Mouse (Mus musculus) lung, adult 2 months (tissue): Measurements from ENCODE around the gene Plxna4.

Source experiments
- CTCF ChIP-seq: fragments of 200-500 bp; IDR thresholded peaks from 2 replicates; pipeline ENCODE4 v1.5.1; 2011; ENCODE audit warnings: mild to moderate bottlenecking, low read length, control low read depth; ENCODE audit not compliant: insufficient read depth
- POLR2A ChIP-seq: fragments of 200-500 bp; IDR thresholded peaks from 2 replicates; pipeline ENCODE4 v1.6.1; 2011; ENCODE audit warnings: low read depth, mild to moderate bottlenecking, control low read depth, low read length, borderline replicate concordance; ENCODE audit errors: extremely low read depth

DNA sequence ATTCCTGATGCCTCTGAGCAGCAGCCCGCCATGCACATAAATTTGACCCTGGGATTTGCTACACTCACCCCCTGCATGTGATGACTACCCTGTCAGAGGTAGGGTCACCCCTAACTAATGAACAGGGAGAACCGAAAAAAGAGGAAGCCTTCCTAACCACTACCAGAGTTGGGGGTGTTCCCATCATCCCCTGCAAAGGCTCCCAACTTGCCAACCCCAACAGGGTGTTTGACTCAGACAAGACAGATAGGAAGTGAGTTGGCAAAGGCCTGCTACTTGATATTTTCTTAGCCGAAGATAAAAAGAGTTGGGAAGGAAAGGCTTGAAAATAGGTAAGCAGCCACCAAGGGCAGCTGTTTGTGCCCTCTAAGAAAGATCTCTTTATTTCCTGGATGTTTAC lies 18.1 kb downstream of the Plxna4 start:
- TF ChIP-seq CTCF (no peak), POLR2A (no peak)
